Mouse (Mus musculus) embryo, embryonic 10 days (tissue): ENCODE results near the gene Ccdc120.

Source experiments
- DNase-seq: peaks from one replicate; pipeline ENCODE4 v3.0.0-alpha.2; 2015; ENCODE audit warnings: low spot score

Ccdc120 gene

GRCm38 (mm10) chrX:7692862-7693261 is 57.8 kb downstream of the Ccdc120 start:
- peak; percentile 35 for DNase-seq

GRCm38 (mm10) chrX:7690486-7690885 is 60.2 kb downstream of the Ccdc120 start:
- DNase-seq, result no peak

GRCm38 (mm10) chrX:7688321-7688720 is 62.4 kb downstream of the Ccdc120 start:
- no peak for DNase-seq
